8 mouse cellular contexts compared by ENCODE assay signal in the genomic region with DNA sequence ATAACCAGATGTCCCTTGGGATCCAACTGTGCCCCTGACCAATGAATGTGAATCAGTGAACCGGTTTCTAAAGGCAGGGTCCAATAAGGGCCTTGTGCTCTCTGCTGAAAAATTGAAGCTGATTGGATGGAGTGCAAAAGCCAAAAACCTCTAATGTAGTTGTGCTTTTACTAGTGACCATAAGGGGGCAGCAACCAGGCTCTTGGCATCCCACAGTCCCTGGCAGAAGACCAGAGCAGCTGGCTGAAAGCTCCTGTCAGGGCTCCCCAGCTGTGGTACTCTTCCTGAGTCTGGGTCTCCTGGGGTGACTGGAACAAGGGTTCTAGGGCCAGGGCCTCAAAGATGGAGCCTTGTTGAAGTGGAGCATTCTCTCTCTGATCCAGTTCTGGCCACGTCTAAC. TPM values are rescaled to one million over a fixed set of nuclear protein-coding genes. Genes with fewer than 3 reads are reported as not detected.
DNase-seq lines count a peak whose midpoint lies in the region; ATAC-seq and TF ChIP-seq lines count a peak whose summit lies in the region.

No protein-coding gene starts in this region.

- H3K9ac ChIP-seq in intestine, postnatal 0 days (ENCODE audit: low read depth, low read length), result no peak overlapping the region
- H3K9ac ChIP-seq in midbrain, embryonic 12.5 days (replicated peaks), result no peak overlapping the region

- no peaks in the 10 kb centered on the region for H3K27me3 ChIP-seq in intestine, postnatal 0 days (replicated peaks; ENCODE audit: control insufficient read depth, insufficient read depth, low read length)
- no peaks in the 10 kb centered on the region for H3K27me3 ChIP-seq in midbrain, embryonic 12.5 days
- no peaks in the 10 kb centered on the region for H3K27me3 ChIP-seq in small intestine, adult 2 months (ENCODE audit: control insufficient read depth, insufficient read depth, low read length)

- intact Hi-C loops in left cerebral cortex, postnatal 4 days (cut with DNase I), result no loop called here

- WGBS in intestine, postnatal 0 days, result 32% methylated on average over 2 of the region's 2 CpGs
- 40% methylated on average over 2 of the region's 2 CpGs for WGBS in midbrain, embryonic 12.5 days
- 21% methylated on average over 2 of the region's 2 CpGs for WGBS in small intestine, adult 2 months

- H3K4me2 ChIP-seq in intestine, postnatal 0 days (replicated peaks; ENCODE audit: low read depth), result no peak overlapping the region
- H3K4me2 ChIP-seq in midbrain, embryonic 12.5 days (replicated peaks), result no peak overlapping the region

- no peak overlapping the region for H3K27ac ChIP-seq in intestine, postnatal 0 days (ENCODE audit: low read depth, low read length)
- peak overlapping the region; percentile 27; the same call in 1 of the 2 replicates for H3K27ac ChIP-seq in midbrain, embryonic 12.5 days (replicated peaks)
- peak overlapping the region; percentile 38 for H3K27ac ChIP-seq in small intestine, adult 2 months (ENCODE audit: insufficient read depth, low read depth, low read length)

- H3K36me3 ChIP-seq in intestine, postnatal 0 days (ENCODE audit: control insufficient read depth, insufficient read depth), result no peaks in the 10 kb centered on the region
- H3K36me3 ChIP-seq in midbrain, embryonic 12.5 days, result peaks cover 18% of the 10 kb centered on the region; the same call in 1 of the 2 replicates
- H3K36me3 ChIP-seq in small intestine, adult 2 months (ENCODE audit: control insufficient read depth, insufficient read depth, low read length), result peaks cover 4% of the 10 kb centered on the region; the same call in 1 of the 2 replicates

- peak; percentile 89 for TF ChIP-seq CTCF in intestine, postnatal 0 days (IDR thresholded peaks at IDR 0.05; ENCODE audit: low read depth)
- peak; percentile 81; the same call in 1 of the 2 replicates for TF ChIP-seq CTCF in small intestine, adult 2 months (IDR thresholded peaks at IDR 0.05; ENCODE audit: extremely low read depth, insufficient read length, insufficient replicate concordance, low read depth, low read length)

- TF ChIP-seq POLR2A in small intestine, adult 2 months (IDR thresholded peaks at IDR 0.05; ENCODE audit: low read depth, low read length), result no peak

- DNase-seq in spleen, adult 18-20 months, result peak; percentile 30 to 46
- DNase-seq in spleen, adult 12 weeks (ENCODE audit: low spot score), result no peak
- DNase-seq in embryo, embryonic 9.5 days (ENCODE audit: extremely low spot score), result peak; percentile 71
- DNase-seq in gastrocnemius, postnatal 4 days (ENCODE audit: low spot score in 2 of 2), result peak; percentile 83 to 91
- peak; percentile 85 for DNase-seq in left cerebral cortex, postnatal 4 days

- no peak overlapping the region for H3K4me3 ChIP-seq in intestine, postnatal 0 days (ENCODE audit: low read depth, low read length)
- no peak overlapping the region for H3K4me3 ChIP-seq in midbrain, embryonic 12.5 days
- H3K4me3 ChIP-seq in small intestine, adult 2 months (ENCODE audit: low read depth, low read length), result no peak overlapping the region

- H3K9me3 ChIP-seq in intestine, postnatal 0 days (ENCODE audit: control insufficient read depth), result no peaks in the 10 kb centered on the region
- H3K9me3 ChIP-seq in midbrain, embryonic 12.5 days, result no peaks in the 10 kb centered on the region

- no peak; the same call in 1 of the 2 replicates for ATAC-seq in intestine, postnatal 0 days
- peak; percentile 21; the same call in 1 of the 2 replicates for ATAC-seq in midbrain, embryonic 12.5 days (ENCODE audit: low FRiP score, low read depth)

- 0 out of 2 replicates have a peak, but pooled peaks cover 3% of the 10 kb centered on the region for H3K4me1 ChIP-seq in intestine, postnatal 0 days (replicated peaks; ENCODE audit: control insufficient read depth, insufficient read depth, low read length)
- peaks cover 25% of the 10 kb centered on the region for H3K4me1 ChIP-seq in midbrain, embryonic 12.5 days
- H3K4me1 ChIP-seq in small intestine, adult 2 months (ENCODE audit: control insufficient read depth, insufficient read depth, insufficient read length, low read length), result peaks cover 13% of the 10 kb centered on the region

RNA-seq across cellular contexts. Expression of a gene that starts 2.8 kb away (rescaled TPM):
- total RNA-seq in gastrocnemius, postnatal 4 days (2021), result 10 to 100 TPM; 80.6 to 80.9 TPM
- 152 and 153 TPM in 2 replicates for polyA plus RNA-seq in intestine, postnatal 0 days (2015; fragmentation: Nextera tagmentation; extraction: Ambion mirVana)
- total RNA-seq in left cerebral cortex, postnatal 4 days (2021), result 10 to 100 TPM; 59.7 to 62.7 TPM
- polyA plus RNA-seq in midbrain, embryonic 12.5 days (2016; fragmentation: Nextera tagmentation; extraction: Ambion mirVana), result 130 and 136 TPM in 2 replicates
- polyA plus RNA-seq in small intestine, adult 2 months (2012; rRNA removed), result 113 and 159 TPM in 2 replicates

RNA-seq across cellular contexts. Expression of a gene that starts 5.6 kb away (rescaled TPM):
- 100 to 1,000 TPM; 138 to 147 TPM for total RNA-seq in gastrocnemius, postnatal 4 days (2021)
- polyA plus RNA-seq in intestine, postnatal 0 days (2015; fragmentation: Nextera tagmentation; extraction: Ambion mirVana), result 38.5 and 39.9 TPM in 2 replicates
- 10 to 100 TPM; 15.0 to 15.1 TPM for total RNA-seq in left cerebral cortex, postnatal 4 days (2021)
- 31.9 and 36.0 TPM in 2 replicates for polyA plus RNA-seq in midbrain, embryonic 12.5 days (2016; fragmentation: Nextera tagmentation; extraction: Ambion mirVana)
- 67.9 and 98.1 TPM in 2 replicates for polyA plus RNA-seq in small intestine, adult 2 months (2012; rRNA removed)

RNA-seq across cellular contexts. Expression of a gene that starts 13.4 kb away (rescaled TPM):
- total RNA-seq in gastrocnemius, postnatal 4 days (2021), result 10 to 100 TPM; 82.1 to 85.1 TPM
- polyA plus RNA-seq in intestine, postnatal 0 days (2015; fragmentation: Nextera tagmentation; extraction: Ambion mirVana), result 6.3 and 6.5 TPM in 2 replicates
- total RNA-seq in left cerebral cortex, postnatal 4 days (2021), result 10 to 100 TPM; 82.5 to 88.2 TPM
- polyA plus RNA-seq in midbrain, embryonic 12.5 days (2016; fragmentation: Nextera tagmentation; extraction: Ambion mirVana), result 8.4 and 9.8 TPM in 2 replicates
- polyA plus RNA-seq in small intestine, adult 2 months (2012; rRNA removed), result 111 and 153 TPM in 2 replicates

RNA-seq across cellular contexts. Expression of a gene that starts 21.5 kb away (rescaled TPM):
- 10 to 100 TPM; 58.0 to 71.0 TPM for total RNA-seq in gastrocnemius, postnatal 4 days (2021)
- polyA plus RNA-seq in intestine, postnatal 0 days (2015; fragmentation: Nextera tagmentation; extraction: Ambion mirVana), result 54.7 and 65.1 TPM in 2 replicates
- 10 to 100 TPM; 84.1 to 85.0 TPM for total RNA-seq in left cerebral cortex, postnatal 4 days (2021)
- 206 and 218 TPM in 2 replicates for polyA plus RNA-seq in midbrain, embryonic 12.5 days (2016; fragmentation: Nextera tagmentation; extraction: Ambion mirVana)
- polyA plus RNA-seq in small intestine, adult 2 months (2012; rRNA removed), result 20.5 and 31.3 TPM in 2 replicates

RNA-seq across cellular contexts. Expression of a gene that starts 29.3 kb away (rescaled TPM):
- total RNA-seq in gastrocnemius, postnatal 4 days (2021), result under 1 TPM; 0.26 to 0.34 TPM
- polyA plus RNA-seq in intestine, postnatal 0 days (2015; fragmentation: Nextera tagmentation; extraction: Ambion mirVana), result 0.16 and 0.22 TPM in 2 replicates
- total RNA-seq in left cerebral cortex, postnatal 4 days (2021), result under 1 TPM; 0.28 to 0.32 TPM
- 0.51 and 0.57 TPM in 2 replicates for polyA plus RNA-seq in midbrain, embryonic 12.5 days (2016; fragmentation: Nextera tagmentation; extraction: Ambion mirVana)
- 1.0 and 1.8 TPM in 2 replicates for polyA plus RNA-seq in small intestine, adult 2 months (2012; rRNA removed)

Comparison
In these comparisons a context has a peak if more than half of its experiments do, and no peak if none do; other contexts are left out.
1. RNA of a gene that starts 13.4 kb away (polyA plus RNA-seq): 111 to 153 TPM in small intestine, adult 2 months; 8.4 to 9.8 TPM in midbrain, embryonic 12.5 days and 6.3 to 6.5 TPM in intestine, postnatal 0 days; every median in the first group is over 10 times any median in the second.